Mouse (Mus musculus) layer of hippocampus, postnatal 10 days (tissue): ENCODE data around the gene Tmem107. TPM values are rescaled to one million over a fixed set of nuclear protein-coding genes. Genes with fewer than 3 reads are reported as not detected.

Experiments used
- DNase-seq, 2 experiments: peaks; one replicate each; pipeline ENCODE4 v3.0.0; 2021; ENCODE audit warnings: low spot score in 2 of 2
- total RNA-seq, 2 experiments: library from RNA; stranded (reverse); gene quantifications; 2 replicates each; pipeline ENCODE4 v1.2.3; 2021

The Tmem107 gene
- total RNA-seq, 2 experiments from 2014 or later = 10.4 to 14.0 TPM

DNA sequence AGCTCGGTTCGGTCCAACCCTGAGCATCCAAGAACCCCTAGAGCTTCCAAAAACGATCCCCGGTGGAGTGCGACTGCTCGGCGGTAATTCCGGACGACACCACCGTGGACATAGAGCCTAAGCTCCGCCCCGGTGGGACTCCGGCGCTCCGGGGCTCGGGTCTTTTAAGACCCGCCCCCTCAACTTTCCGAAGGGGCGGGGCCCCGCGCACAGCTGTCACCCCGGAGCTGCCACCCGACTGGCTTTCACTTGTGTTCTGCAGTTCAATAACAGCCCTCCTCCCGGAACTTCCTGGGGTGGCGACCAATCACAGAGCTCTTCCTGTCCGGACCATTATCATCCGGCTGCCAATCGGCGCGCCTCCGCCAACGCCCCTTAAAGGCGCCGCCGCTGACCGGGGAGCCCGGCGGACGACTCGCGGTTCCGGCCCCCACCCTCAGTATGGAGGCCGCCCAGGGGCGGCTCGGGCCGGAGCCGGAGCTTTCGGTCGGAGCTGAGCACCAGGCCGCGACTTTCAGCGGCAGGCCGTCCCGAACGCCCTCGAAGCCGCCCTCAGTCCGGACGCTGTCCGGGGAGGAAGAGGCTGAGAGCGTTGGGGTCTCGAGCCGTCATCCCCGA lies 11.1 kb upstream of the Tmem107 start, which contains the start of gene Borcs6:
Gene Borcs6 (plus strand): TSS at position 361 of the 618 bp plus-strand sequence.
- DNase-seq = peak; percentile 91 to 93

GRCm38 (mm10) chr11:69059975-69060411 lies 10.6 kb upstream of the Tmem107 start:
- DNase-seq = no peak

DNA sequence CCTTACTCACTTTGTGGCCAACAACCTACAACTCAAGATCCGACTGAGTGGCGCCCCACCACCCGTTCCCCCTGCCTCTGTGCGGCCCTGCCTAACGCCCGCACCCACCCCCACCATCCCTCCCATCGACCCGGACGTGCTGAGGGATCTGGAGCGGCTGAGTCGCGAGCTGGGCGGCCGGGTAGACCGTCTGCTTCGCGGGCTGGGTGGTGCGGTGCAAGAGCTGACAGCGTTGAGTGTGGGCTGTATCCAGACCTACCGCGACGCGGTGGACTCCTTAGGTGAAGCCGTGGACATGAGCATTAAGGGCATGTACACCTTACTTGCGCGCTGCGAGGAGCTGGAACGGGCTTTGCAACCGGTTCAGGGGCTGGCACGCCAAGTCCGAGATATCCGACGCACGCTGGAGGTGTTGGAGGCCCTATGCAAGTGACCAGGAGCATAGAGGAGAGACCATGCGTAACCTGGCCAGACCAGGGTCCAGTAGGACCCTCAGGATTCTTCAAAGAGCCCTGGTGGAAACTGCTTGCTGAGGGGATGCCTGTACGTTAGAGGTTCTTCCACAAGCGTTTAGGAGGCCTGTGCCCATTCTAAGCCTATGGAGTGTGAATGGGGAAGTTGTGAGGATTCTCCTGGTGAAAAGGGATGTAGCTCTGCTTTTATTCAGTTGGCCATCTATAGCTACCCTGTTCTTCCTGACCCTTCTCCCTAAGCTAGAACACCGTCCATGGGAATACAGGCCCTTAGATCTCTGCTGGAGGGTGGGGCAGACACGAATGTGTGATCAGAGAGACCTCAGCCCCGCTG lies 10.0 kb upstream of the Tmem107 start:
- peak in 1 of 2 experiments; percentile 39 for DNase-seq

GRCm38 (mm10) chr11:69061255-69061912 lies 9.2 kb upstream of the Tmem107 start:
- no peak for DNase-seq

DNA sequence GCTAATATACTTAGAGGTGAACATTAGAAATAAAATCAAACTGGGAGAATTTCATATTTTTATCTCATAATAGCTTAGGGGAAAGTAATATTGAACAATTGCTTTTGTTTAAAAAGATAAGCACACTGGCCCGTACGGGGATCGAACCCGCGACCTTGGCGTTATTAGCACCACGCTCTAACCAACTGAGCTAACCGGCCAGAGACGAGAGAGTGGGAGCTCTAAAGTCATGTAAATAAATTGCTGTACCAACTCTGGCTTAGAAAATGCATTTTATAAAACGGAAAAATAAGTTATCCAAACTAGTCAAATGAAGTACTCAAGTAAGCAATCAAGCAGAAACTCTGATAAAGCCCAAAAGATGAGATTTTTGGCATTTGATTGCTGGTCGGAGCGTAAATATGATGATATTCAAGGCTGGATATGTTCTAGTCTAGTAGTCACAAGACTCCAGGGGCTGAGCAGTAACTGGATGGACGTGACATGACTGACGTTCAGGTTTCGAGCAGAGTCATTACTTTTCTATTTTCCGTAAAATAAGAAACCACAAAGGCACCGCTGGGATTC lies 8.3 kb upstream of the Tmem107 start:
- peak; percentile 70 to 81 for DNase-seq

- peak; percentile 96 to 97 for DNase-seq
Measured at GRCm38 (mm10) chr11:69062761-69063224, 7.8 kb upstream of the Tmem107 start.

DNA sequence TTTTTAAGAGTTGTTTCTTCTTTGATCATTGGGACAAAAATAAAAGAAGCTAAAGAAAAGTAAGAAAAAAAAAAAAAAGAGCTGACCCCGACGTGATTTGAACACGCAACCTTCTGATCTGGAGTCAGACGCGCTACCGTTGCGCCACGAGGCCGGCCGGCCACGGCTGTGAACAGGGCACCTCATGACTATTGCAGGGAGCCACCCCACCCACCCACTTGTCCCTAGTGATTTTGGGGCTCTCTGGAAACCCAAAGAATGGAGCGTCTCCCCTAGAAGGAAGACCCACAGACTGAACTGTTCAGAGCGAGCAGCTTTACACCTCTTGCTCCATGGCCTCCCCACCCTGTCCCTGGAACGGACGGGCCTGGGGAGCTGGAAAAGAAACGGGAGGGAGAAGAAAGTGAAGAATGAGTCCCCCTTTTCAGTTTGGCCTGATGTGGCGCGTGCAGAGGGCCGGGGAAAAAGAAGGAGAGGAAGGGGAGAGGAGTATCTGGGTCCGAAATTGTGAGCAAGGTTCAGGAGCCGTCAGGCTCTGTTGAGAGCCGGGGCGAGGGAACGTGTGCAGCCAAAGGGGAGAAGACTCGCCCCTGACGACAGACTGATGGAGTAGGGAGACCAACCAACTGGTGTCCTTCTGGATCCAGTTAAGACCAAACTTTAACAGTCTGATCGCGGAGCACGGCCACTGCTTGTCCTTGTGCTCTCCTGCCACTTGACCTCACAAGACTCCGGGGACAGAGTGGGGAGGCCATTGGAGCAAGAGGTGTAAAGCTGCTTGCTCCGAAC lies 7.0 kb upstream of the Tmem107 start:
- peak; percentile 83 to 87 for DNase-seq

GRCm38 (mm10) chr11:69064259-69065133 lies 6.1 kb upstream of the Tmem107 start:
- DNase-seq = no peak

DNA sequence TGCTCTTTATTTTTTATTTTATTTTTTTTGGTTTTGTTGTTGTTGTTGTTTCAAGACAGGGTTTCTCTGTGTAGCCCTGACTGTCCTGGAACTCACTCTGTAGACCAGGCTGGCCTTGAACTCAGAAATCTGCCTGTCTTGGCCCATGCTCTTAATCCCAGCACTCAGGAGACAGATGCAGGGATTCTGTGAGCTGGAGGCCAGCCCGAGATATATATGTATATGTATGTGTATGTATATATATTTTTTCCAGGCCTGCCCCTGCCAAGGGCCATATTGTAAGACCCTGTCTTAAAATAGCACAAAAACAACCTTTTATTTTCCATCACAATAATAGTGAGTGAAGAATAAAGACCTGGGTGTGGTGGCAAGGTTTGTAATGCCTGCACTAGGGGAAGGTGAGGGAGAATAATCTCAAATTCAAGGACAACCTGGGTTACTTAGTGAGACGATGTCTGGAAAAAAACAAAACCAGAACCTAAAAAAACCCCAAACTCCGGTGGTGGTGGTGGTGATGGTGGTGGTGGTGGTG lies 5.1 kb upstream of the Tmem107 start:
- no peak for DNase-seq

GRCm38 (mm10) chr11:69066163-69066861 lies 4.3 kb upstream of the Tmem107 start:
- peak in 1 of 2 experiments; percentile 56 for DNase-seq

- peak; percentile 89 to 93 for DNase-seq
Measured at GRCm38 (mm10) chr11:69066956-69067355, 3.6 kb upstream of the Tmem107 start.

DNA sequence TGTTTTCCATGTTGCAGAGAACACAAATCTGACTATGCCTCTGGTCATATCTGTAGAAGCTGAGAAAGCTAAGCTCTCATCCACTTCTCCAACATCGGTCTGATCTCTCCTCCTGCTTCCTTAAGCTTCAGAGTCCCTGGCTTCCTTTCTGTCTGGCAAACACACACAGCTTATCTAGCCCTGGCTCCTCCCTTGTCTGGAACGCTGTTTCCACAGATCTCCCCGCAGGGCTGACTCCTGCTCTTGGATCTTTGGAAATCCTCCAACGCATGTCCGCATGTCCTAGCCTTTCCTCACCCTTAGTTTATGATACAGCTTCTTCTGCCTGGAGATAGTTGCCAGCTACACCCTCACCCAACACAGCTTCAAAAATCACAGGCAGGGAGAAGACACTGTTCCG lies 3.0 kb upstream of the Tmem107 start:
- DNase-seq = no peak

DNA sequence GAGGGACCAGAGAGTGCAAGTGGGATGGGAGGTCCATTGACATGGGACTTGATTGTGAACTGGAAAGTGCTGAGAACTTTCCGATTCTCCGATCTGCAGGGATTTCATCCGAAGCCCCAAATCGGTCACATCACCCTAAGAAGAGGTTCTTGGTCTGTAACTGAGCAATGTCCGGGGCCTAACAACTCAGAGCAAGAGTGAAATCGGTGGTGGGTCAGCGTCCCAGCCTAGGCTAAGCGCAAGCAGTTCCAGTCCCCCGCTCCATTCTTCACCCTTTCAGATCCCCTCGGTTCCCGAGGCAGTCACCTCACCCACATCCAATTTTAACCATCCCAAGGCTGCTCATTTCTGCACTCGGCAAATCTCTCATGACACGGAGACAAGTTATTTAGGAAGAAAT lies 513 bp upstream of the Tmem107 start:
- no peak for DNase-seq

GRCm38 (mm10) chr11:69071262-69071661 lies 656 bp downstream of the Tmem107 start:
- no peak for DNase-seq

DNA sequence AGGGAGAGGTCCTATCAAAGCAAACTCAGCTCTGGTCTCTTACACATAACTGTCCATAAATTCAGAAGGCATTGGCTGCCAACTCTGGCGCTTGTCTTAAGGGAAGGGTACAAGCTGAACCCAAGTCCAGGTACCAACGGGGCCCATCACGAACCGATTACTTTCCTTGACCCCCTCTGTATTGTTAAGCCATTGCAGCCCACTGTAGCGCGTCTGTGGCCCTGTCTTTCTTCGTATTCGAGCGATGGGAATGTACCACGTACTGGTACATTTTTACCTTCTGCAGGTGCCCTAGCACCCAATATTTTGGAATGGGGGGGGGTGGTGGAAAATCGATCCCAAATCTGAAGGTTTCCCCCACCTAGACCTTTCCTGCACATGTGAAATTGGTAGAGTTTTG lies 1.6 kb downstream of the Tmem107 start:
- DNase-seq = no peak

DNA sequence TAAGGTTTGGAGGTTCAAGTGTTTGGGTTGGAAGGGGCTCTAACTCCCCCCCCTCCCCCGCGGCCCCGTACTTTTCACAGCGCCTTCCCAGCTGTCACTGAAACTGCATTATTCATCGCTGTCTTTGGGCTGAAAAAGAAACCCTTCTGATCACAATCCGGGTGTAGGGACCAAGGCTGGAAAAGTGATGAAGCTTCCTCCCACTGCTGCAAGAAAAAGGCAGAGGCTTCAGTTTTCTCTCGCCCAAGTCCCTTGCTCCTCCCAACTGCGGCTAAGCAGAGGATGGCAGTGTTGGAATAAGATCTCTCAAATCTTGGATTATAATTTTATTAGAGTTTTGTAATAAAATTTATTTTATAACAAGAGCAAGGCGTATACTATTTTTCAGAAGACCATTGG lies 2.1 kb downstream of the Tmem107 start:
- no peak for DNase-seq

DNA sequence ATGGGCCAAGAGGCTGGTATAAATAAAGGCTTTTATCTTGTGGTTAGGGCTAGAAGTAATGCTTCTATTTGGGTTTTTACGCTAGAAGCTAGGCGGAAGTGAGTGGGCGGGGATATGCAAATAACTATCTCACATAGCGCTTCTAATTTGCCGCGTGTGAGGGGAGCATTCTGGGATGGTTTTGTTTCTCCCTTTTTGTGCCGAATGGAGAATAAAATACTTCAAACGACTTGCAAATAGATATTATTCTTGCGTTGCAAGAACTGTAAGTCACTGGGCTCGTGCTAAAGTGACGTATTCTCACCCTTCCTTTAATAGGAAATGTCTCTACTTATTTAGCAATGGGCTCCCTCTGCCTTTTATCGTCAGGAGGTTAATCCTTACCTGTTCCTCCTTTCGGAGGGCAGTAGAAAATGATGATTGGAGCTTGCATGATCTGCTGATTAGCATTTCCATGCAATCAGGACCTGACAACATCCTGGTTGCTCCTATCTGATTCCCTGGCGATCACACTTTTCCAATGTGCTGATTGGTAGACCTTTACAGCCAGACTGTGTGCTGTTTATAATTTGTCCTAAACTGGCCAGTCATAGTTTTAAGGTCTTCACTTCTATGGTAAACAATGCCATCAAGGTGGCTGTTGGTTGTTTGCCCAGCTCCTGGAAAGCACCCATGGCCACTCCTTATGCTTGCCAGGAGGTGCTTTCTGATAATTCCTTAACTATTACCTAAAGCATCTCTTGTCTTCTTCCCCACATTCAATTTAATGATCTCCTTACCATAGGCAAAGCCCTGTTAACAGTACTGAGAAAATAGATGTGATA lies 2.7 kb downstream of the Tmem107 start:
- DNase-seq = peak; percentile 77 to 83
